Mouse (Mus musculus): Measurements from ENCODE around the gene Itgb3.

DNA sequence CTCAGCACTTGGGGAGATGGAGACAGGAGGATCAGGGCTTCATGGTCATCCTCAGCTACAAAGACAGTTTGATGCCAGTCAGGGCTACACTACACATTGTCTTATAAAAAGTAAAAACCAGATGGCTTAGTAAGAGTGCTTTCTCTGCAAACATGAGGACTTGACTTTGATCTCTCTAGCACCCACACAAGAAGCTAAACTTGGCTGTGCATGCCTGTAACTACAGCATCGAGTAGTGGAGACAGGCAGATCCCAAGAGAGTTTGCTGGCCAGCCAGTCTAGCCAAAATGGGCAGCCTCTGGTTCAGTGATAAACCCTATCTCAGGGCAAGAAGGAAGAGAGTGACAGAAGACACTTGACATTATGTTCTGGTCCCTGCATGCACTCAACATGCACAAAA, 44.3 kb upstream of the Itgb3 start:
- TF ChIP-seq POLR2A (IDR thresholded peaks at IDR 0.05; ENCODE audit: insufficient read depth, low read depth, low read length) = no peak
- TF ChIP-seq CTCF (IDR thresholded peaks at IDR 0.05; ENCODE audit: insufficient read depth, low read depth, low read length) = no peak
